Mouse (Mus musculus) embryonic facial prominence, embryonic 15.5 days (tissue): ENCODE results near the gene Bahcc1. TPM values are rescaled to one million over a fixed set of nuclear protein-coding genes. Genes with fewer than 3 reads are reported as not detected.
A peak's percentile ranks its signal among the peaks of the same experiment; 100 is the strongest.

Experiments used
- ATAC-seq: fragments of 200-750 bp; cut with Nextera tagmentation; 2 replicates; pipeline ENCODE4 v1.8.0; 2017; ENCODE audit warnings: low read depth, moderate TSS enrichment; ENCODE audit not compliant: insufficient number of reproducible peaks, low FRiP score, low TSS enrichment
- H3K27ac ChIP-seq: fragments of 300-500 bp; sonication (generic); replicated peaks from 2 replicates; pipeline ENCODE4 v1.5.1; 2015; ENCODE audit warnings: mild to moderate bottlenecking, inconsistent platforms
- H3K27me3 ChIP-seq: fragments of 300-500 bp; sonication (generic); 2 replicates; pipeline ENCODE4 v1.6.1; 2015; ENCODE audit warnings: inconsistent platforms
- H3K36me3 ChIP-seq: fragments of 300-500 bp; sonication (generic); 2 replicates; pipeline ENCODE4 v1.6.1; 2015; ENCODE audit warnings: mild to moderate bottlenecking, inconsistent platforms
- H3K4me1 ChIP-seq: fragments of 300-500 bp; sonication (generic); 2 replicates; pipeline ENCODE4 v1.6.1; 2015; ENCODE audit warnings: inconsistent platforms
- H3K4me2 ChIP-seq: fragments of 300-500 bp; sonication (generic); replicated peaks from 2 replicates; pipeline ENCODE4 v1.6.1; 2015; ENCODE audit warnings: mild to moderate bottlenecking, inconsistent platforms
- H3K4me3 ChIP-seq: fragments of 300-500 bp; sonication (generic); replicated peaks from 2 replicates; pipeline ENCODE4 v1.5.1; 2015; ENCODE audit warnings: mild to moderate bottlenecking, inconsistent platforms
- H3K9ac ChIP-seq: fragments of 300-500 bp; sonication (generic); 2 replicates; pipeline ENCODE4 v1.6.1; 2015; ENCODE audit warnings: inconsistent platforms
- H3K9me3 ChIP-seq: fragments of 300-500 bp; sonication (generic); replicated peaks from 2 replicates; pipeline ENCODE4 v1.6.1; 2016; ENCODE audit warnings: inconsistent platforms
- WGBS: fragments of 180-500 bp; shearing (Covaris S2); methylation state at CpG from one replicate; pipeline ENCODE4 v1.1.7; 2015; 5-methylcytosine and 5-hydroxymethylcytosine counted together
- polyA plus RNA-seq: library from polyadenylated mRNA; unstranded; fragments of >200 nt; fragmentation: Nextera tagmentation; extraction: Ambion mirVana; gene quantifications from 2 replicates; pipeline ENCODE4 v1.2.1, GENCODE M21; 2015

The Bahcc1 gene
- polyA plus RNA-seq, 1 experiment from 2014 or later: 7.9 TPM

- Histone ChIP-seq H3K4me1 (peaks cover 66% of the 10 kb centered on the region), H3K9me3 (no peaks in the 10 kb centered on the region), H3K27ac (peak overlapping the region; percentile 90), H3K9ac (0 out of 2 replicates have a peak overlapping the region, but pooled peaks have one; percentile 21), H3K36me3 (no peaks in the 10 kb centered on the region), H3K27me3 (no peaks in the 10 kb centered on the region), H3K4me2 (peak overlapping the region; percentile 88), H3K4me3 (peak overlapping the region; percentile 25)
- 1% methylated on average over 10 of the region's 10 CpGs for WGBS
- ATAC-seq: peak; percentile 36
Measured at GRCm38 (mm10) chr11:120240206-120240605, 7.5 kb downstream of the Bahcc1 start.

GRCm38 (mm10) chr11:120240941-120241890, 8.5 kb downstream of the Bahcc1 start:
- Histone ChIP-seq H3K9me3 (no peaks in the 10 kb centered on the region), H3K4me1 (peaks cover 69% of the 10 kb centered on the region), H3K4me2 (peak overlapping the region; percentile 88), H3K4me3 (peak overlapping the region; percentile 25), H3K27ac (peak overlapping the region; percentile 90), H3K36me3 (no peaks in the 10 kb centered on the region), H3K27me3 (no peaks in the 10 kb centered on the region), H3K9ac (no peak overlapping the region)
- WGBS: 16% methylated on average over 29 of the region's 29 CpGs
- no peak for ATAC-seq

- peaks cover 79% of the 10 kb centered on the region for H3K4me1 ChIP-seq
- no peak for ATAC-seq
Measured at GRCm38 (mm10) chr11:120241981-120242725, 9.4 kb downstream of the Bahcc1 start.

GRCm38 (mm10) chr11:120242726-120243530, 10.2 kb downstream of the Bahcc1 start:
- Histone ChIP-seq H3K4me1 (peaks cover 77% of the 10 kb centered on the region), H3K4me2 (0 out of 2 replicates have a peak overlapping the region, but pooled peaks have one; percentile 12), H3K4me3 (no peak overlapping the region), H3K27me3 (no peaks in the 10 kb centered on the region), H3K9me3 (no peaks in the 10 kb centered on the region), H3K36me3 (no peaks in the 10 kb centered on the region), H3K9ac (no peak overlapping the region), H3K27ac (peak overlapping the region; percentile 90)
- ATAC-seq: no peak
- WGBS: 35% methylated on average over 22 of the region's 22 CpGs

More at GRCm38 (mm10) chr11:120241981-120242725, 9.4 kb downstream of the Bahcc1 start:
- Histone ChIP-seq H3K36me3 (no peaks in the 10 kb centered on the region), H3K9ac (no peak overlapping the region), H3K9me3 (no peaks in the 10 kb centered on the region), H3K4me3 (no peak overlapping the region), H3K27me3 (no peaks in the 10 kb centered on the region), H3K4me2 (peak overlapping the region; percentile 12; the same call in 1 of the 2 replicates), H3K27ac (peak overlapping the region; percentile 90)
- WGBS: 42% methylated on average over 6 of the region's 6 CpGs

- Histone ChIP-seq H3K27me3 (no peaks in the 10 kb centered on the region), H3K36me3 (no peaks in the 10 kb centered on the region), H3K9ac (no peak overlapping the region), H3K27ac (peak overlapping the region; percentile 90; the same call in 1 of the 2 replicates), H3K9me3 (no peaks in the 10 kb centered on the region), H3K4me2 (no peak overlapping the region), H3K4me1 (peaks cover 75% of the 10 kb centered on the region), H3K4me3 (no peak overlapping the region)
- ATAC-seq: no peak
- WGBS: 52% methylated on average over 6 of the region's 6 CpGs
Measured at GRCm38 (mm10) chr11:120243531-120243820, 10.7 kb downstream of the Bahcc1 start.

- H3K36me3 ChIP-seq: no peaks in the 10 kb centered on the region
- no peak overlapping the region for H3K4me3 ChIP-seq
- 81% methylated on average over 10 of the region's 10 CpGs for whole genome bisulfite sequencing
- no peak overlapping the region for H3K9ac ChIP-seq
- H3K9me3 ChIP-seq: no peaks in the 10 kb centered on the region
- H3K27ac ChIP-seq: no peak overlapping the region
- no peak overlapping the region for H3K4me2 ChIP-seq
- ATAC-seq: no peak
- no peaks in the 10 kb centered on the region for H3K27me3 ChIP-seq
- H3K4me1 ChIP-seq: peaks cover 75% of the 10 kb centered on the region
Measured at GRCm38 (mm10) chr11:120248160-120248793, 15.5 kb downstream of the Bahcc1 start.

GRCm38 (mm10) chr11:120248899-120249298, 16.2 kb downstream of the Bahcc1 start:
- Histone ChIP-seq H3K4me3 (no peak overlapping the region), H3K27ac (no peak overlapping the region), H3K9ac (no peak overlapping the region), H3K9me3 (no peaks in the 10 kb centered on the region), H3K4me1 (peaks cover 76% of the 10 kb centered on the region), H3K4me2 (no peak overlapping the region), H3K27me3 (no peaks in the 10 kb centered on the region), H3K36me3 (no peaks in the 10 kb centered on the region)
- ATAC-seq: no peak
- 72% methylated on average over 6 of the region's 6 CpGs for WGBS

- Histone ChIP-seq H3K9ac (no peak overlapping the region), H3K9me3 (no peaks in the 10 kb centered on the region), H3K4me1 (peaks cover 90% of the 10 kb centered on the region), H3K4me3 (no peak overlapping the region), H3K27me3 (no peaks in the 10 kb centered on the region), H3K27ac (peak overlapping the region; percentile 74), H3K4me2 (no peak overlapping the region; the same call in 1 of the 2 replicates), H3K36me3 (no peaks in the 10 kb centered on the region)
- WGBS: 51% methylated on average over 18 of the region's 18 CpGs
- ATAC-seq: 0 out of 2 replicates have a peak, but pooled peaks have one; percentile 6
Measured at GRCm38 (mm10) chr11:120250991-120251949, 18.5 kb downstream of the Bahcc1 start.

GRCm38 (mm10) chr11:120251950-120252308, 19.2 kb downstream of the Bahcc1 start:
- no peak overlapping the region for H3K9ac ChIP-seq
- no peaks in the 10 kb centered on the region for H3K27me3 ChIP-seq
- WGBS: 37% methylated on average over 6 of the region's 6 CpGs
- H3K27ac ChIP-seq: peak overlapping the region; percentile 74
- no peaks in the 10 kb centered on the region for H3K36me3 ChIP-seq
- ATAC-seq: no peak
- H3K4me2 ChIP-seq: no peak overlapping the region
- no peak overlapping the region for H3K4me3 ChIP-seq
- H3K9me3 ChIP-seq: no peaks in the 10 kb centered on the region
- H3K4me1 ChIP-seq: peaks cover 90% of the 10 kb centered on the region

GRCm38 (mm10) chr11:120252398-120252797, 19.7 kb downstream of the Bahcc1 start:
- H3K27ac ChIP-seq: peak overlapping the region; percentile 74
- H3K27me3 ChIP-seq: no peaks in the 10 kb centered on the region
- H3K9ac ChIP-seq: no peak overlapping the region
- H3K4me2 ChIP-seq: peak overlapping the region; percentile 27
- WGBS: 24% methylated on average over 5 of the region's 5 CpGs
- H3K36me3 ChIP-seq: no peaks in the 10 kb centered on the region
- no peak for ATAC-seq
- H3K4me1 ChIP-seq: peaks cover 91% of the 10 kb centered on the region
- H3K4me3 ChIP-seq: no peak overlapping the region
- no peaks in the 10 kb centered on the region for H3K9me3 ChIP-seq
